Comparison of ENCODE assay signal across 8 mouse cellular contexts in genomic region chr9:111460201-111460814, GRCm38 (mm10). TPM values are rescaled to one million over a fixed set of nuclear protein-coding genes. Genes with fewer than 3 reads are reported as not detected.
DNase-seq lines count a peak whose midpoint lies in the region; ATAC-seq and TF ChIP-seq lines count a peak whose summit lies in the region.

No protein-coding gene starts in this region.

- TF ChIP-seq POLR2A in liver, adult 2 months (IDR thresholded peaks at IDR 0.05; ENCODE audit: extremely low read depth, insufficient read depth, low read length): no peak

- H3K4me2 ChIP-seq in intestine, embryonic 14.5 days (ENCODE audit: low read length): no peak overlapping the region
- no peak overlapping the region for H3K4me2 ChIP-seq in liver, embryonic 13.5 days
- H3K4me2 ChIP-seq in stomach, postnatal 0 days (replicated peaks; ENCODE audit: low read depth): no peak overlapping the region

- peak; percentile 80 for DNase-seq in liver, adult 2 months (ENCODE audit: extremely low read depth, low read depth, low spot score)
- DNase-seq in liver: no peak
- no peak for DNase-seq in intestine, embryonic 14.5 days (ENCODE audit: low spot score)
- DNase-seq in liver, embryonic 13.5 days: no peak
- no peak for DNase-seq in stomach, postnatal 0 days (ENCODE audit: low spot score)
- no peak for DNase-seq in thymus, postnatal 0 days (ENCODE audit: low spot score)
- no peak for DNase-seq in left cerebral cortex, postnatal 10 days (ENCODE audit: extremely low spot score in 1 of 2, low spot score in 2 of 2)
- DNase-seq in cerebellum, adult 18-20 months: no peak

- no peak overlapping the region for H3K4me3 ChIP-seq in liver, adult 2 months (ENCODE audit: insufficient read depth, low read depth, low read length)
- no peak overlapping the region for H3K4me3 ChIP-seq in intestine, embryonic 14.5 days (ENCODE audit: low read depth, low read length)
- H3K4me3 ChIP-seq in liver, embryonic 13.5 days (replicated peaks): no peak overlapping the region
- no peak overlapping the region for H3K4me3 ChIP-seq in stomach, postnatal 0 days (ENCODE audit: low read depth, low read length)

- H3K4me1 ChIP-seq in liver, adult 2 months (ENCODE audit: control insufficient read depth, insufficient read depth, low read length): peaks cover 16% of the 10 kb centered on the region
- 0 out of 2 replicates have a peak, but pooled peaks cover 2% of the 10 kb centered on the region for H3K4me1 ChIP-seq in intestine, embryonic 14.5 days (replicated peaks; ENCODE audit: control insufficient read depth, insufficient read depth, low read length)
- peaks cover 7% of the 10 kb centered on the region; the same call in 1 of the 2 replicates for H3K4me1 ChIP-seq in liver, embryonic 13.5 days (replicated peaks)
- no peaks in the 10 kb centered on the region for H3K4me1 ChIP-seq in stomach, postnatal 0 days (replicated peaks; ENCODE audit: control insufficient read depth, insufficient read depth)

- WGBS in liver, adult 2 months: 44% methylated on average over 6 of the region's 6 CpGs
- 28% methylated on average over 6 of the region's 6 CpGs for WGBS in intestine, embryonic 14.5 days
- 39% methylated on average over 6 of the region's 6 CpGs for WGBS in liver, embryonic 13.5 days (ENCODE audit: insufficient replicate concordance)
- 43% methylated on average over 6 of the region's 6 CpGs for WGBS in stomach, postnatal 0 days

- H3K27me3 ChIP-seq in liver, adult 2 months (ENCODE audit: control insufficient read depth, insufficient read depth, low read length): no peaks in the 10 kb centered on the region
- no peaks in the 10 kb centered on the region for H3K27me3 ChIP-seq in intestine, embryonic 14.5 days (replicated peaks; ENCODE audit: control insufficient read depth, insufficient read depth, low read length)
- H3K27me3 ChIP-seq in liver, embryonic 13.5 days: no peaks in the 10 kb centered on the region
- H3K27me3 ChIP-seq in stomach, postnatal 0 days (ENCODE audit: control insufficient read depth, insufficient read depth, low read length): no peaks in the 10 kb centered on the region

- ATAC-seq in intestine, embryonic 14.5 days (replicated peaks; ENCODE audit: low FRiP score, low TSS enrichment, low read depth): peak; percentile 58; the same call in 1 of the 2 replicates
- ATAC-seq in liver, embryonic 13.5 days (ENCODE audit: low read depth): peak; percentile 63
- peak; percentile 60; the same call in 1 of the 2 replicates for ATAC-seq in stomach, postnatal 0 days (ENCODE audit: low FRiP score, low TSS enrichment)

- no peak for TF ChIP-seq CTCF in liver, adult 2 months (IDR thresholded peaks at IDR 0.05; ENCODE audit: low read depth, low read length)
- TF ChIP-seq CTCF in stomach, postnatal 0 days (IDR thresholded peaks at IDR 0.05; ENCODE audit: low read depth): no peak

- H3K9me3 ChIP-seq in intestine, embryonic 14.5 days (ENCODE audit: control insufficient read depth, low read length): no peaks in the 10 kb centered on the region
- H3K9me3 ChIP-seq in liver, embryonic 13.5 days (replicated peaks): no peaks in the 10 kb centered on the region
- H3K9me3 ChIP-seq in stomach, postnatal 0 days (ENCODE audit: control insufficient read depth, low read length): no peaks in the 10 kb centered on the region

- peak overlapping the region; percentile 43 for H3K27ac ChIP-seq in liver, adult 2 months (replicated peaks; ENCODE audit: insufficient read depth, low read depth, low read length)
- H3K27ac ChIP-seq in intestine, embryonic 14.5 days (ENCODE audit: low read depth): no peak overlapping the region
- no peak overlapping the region for H3K27ac ChIP-seq in liver, embryonic 13.5 days
- H3K27ac ChIP-seq in stomach, postnatal 0 days (replicated peaks): no peak overlapping the region

- H3K9ac ChIP-seq in liver, adult 2 months (ENCODE audit: low read depth, low read length): no peak overlapping the region
- no peak overlapping the region for H3K9ac ChIP-seq in intestine, embryonic 14.5 days (ENCODE audit: low read length)
- H3K9ac ChIP-seq in liver, embryonic 13.5 days: no peak overlapping the region
- no peak overlapping the region for H3K9ac ChIP-seq in stomach, postnatal 0 days (ENCODE audit: low read length)

- no peaks in the 10 kb centered on the region for H3K36me3 ChIP-seq in liver, adult 2 months (ENCODE audit: control insufficient read depth, insufficient read depth, low read length)
- H3K36me3 ChIP-seq in intestine, embryonic 14.5 days (ENCODE audit: control insufficient read depth, insufficient read depth, low read length): no peaks in the 10 kb centered on the region
- no peaks in the 10 kb centered on the region for H3K36me3 ChIP-seq in liver, embryonic 13.5 days
- H3K36me3 ChIP-seq in stomach, postnatal 0 days (ENCODE audit: control insufficient read depth, insufficient read depth, low read length): no peaks in the 10 kb centered on the region

- intact Hi-C loops in left cerebral cortex, postnatal 10 days (cut with DNase I): no loop called here

- peaks cover 11% of the 10 kb centered on the region; the same call in 1 of the 2 replicates for H3K79me2 ChIP-seq in liver, adult 2 months (ENCODE audit: control insufficient read depth, insufficient read depth, low read length)

- no peak for TF ChIP-seq EP300 in stomach, postnatal 0 days (optimal IDR thresholded peaks at IDR 0.05)

RNA-seq across cellular contexts. Expression of gene Dclk3, which starts 21.4 kb away (rescaled TPM):
- total RNA-seq in liver, adult 2 months (2014; rRNA removed): 10.1 and 10.5 TPM in 2 replicates
- polyA plus RNA-seq in liver, adult 2 months (2012; rRNA removed): 4.3 and 4.8 TPM in 2 replicates
- 0.38 and 0.42 TPM in 2 replicates for polyA plus RNA-seq in intestine, embryonic 14.5 days (2014; fragmentation: Nextera tagmentation; extraction: Ambion mirVana)
- polyA plus RNA-seq in liver, embryonic 13.5 days (2015; fragmentation: Nextera tagmentation; extraction: Ambion mirVana): not detected in 2 replicates
- 0.35 and 0.44 TPM in 2 replicates for polyA plus RNA-seq in stomach, postnatal 0 days (2015; fragmentation: Nextera tagmentation; extraction: Ambion mirVana)
- 0.12 and 0.17 TPM in 2 replicates for polyA plus RNA-seq in thymus, postnatal 0 days (2015; fragmentation: Nextera tagmentation; extraction: Ambion mirVana)
- total RNA-seq in left cerebral cortex, postnatal 10 days (2021): 10 to 100 TPM; 34.1 to 34.9 TPM
